Mouse (Mus musculus): ENCODE results near the gene Rilpl1.

GRCm38 (mm10) chr5:124492618-124493017 lies 38.6 kb downstream of the Rilpl1 start:
- TF ChIP-seq POLR2A (IDR thresholded peaks at IDR 0.05; ENCODE audit: control insufficient read depth, low read depth, low read length) (no peak), CTCF (IDR thresholded peaks at IDR 0.05; ENCODE audit: control insufficient read depth, insufficient read depth, insufficient replicate concordance, low read depth, low read length) (no peak)

Measured in testis, adult 2 months (tissue).